Mouse (Mus musculus) fat pad, adult 2 months (tissue): ENCODE measurements around the gene Ell.

ENCODE experiments used
- DNase-seq: peaks from one replicate; pipeline ENCODE4 v3.0.0-alpha.2; 2011; ENCODE audit warnings: low read depth, low spot score; ENCODE audit errors: extremely low read depth

Gene Ell

GRCm38 (mm10) chr8:70539077-70539813, at the start of gene Ell:
TSS of gene Ell (plus strand) at chr8:70539457.
- DNase-seq: peak; percentile 93

- no peak for DNase-seq
Observed at GRCm38 (mm10) chr8:70489576-70489975, 49.7 kb upstream of the Ell start.

- DNase-seq: no peak
Observed at GRCm38 (mm10) chr8:70490061-70490879, 49.0 kb upstream of the Ell start.

- no peak for DNase-seq
Observed at GRCm38 (mm10) chr8:70490880-70491495, 48.3 kb upstream of the Ell start.

GRCm38 (mm10) chr8:70492664-70493640, 46.3 kb upstream of the Ell start, which contains the start of gene Crlf1:
TSS of gene Crlf1 (plus strand) at chr8:70493158.
- DNase-seq: no peak

GRCm38 (mm10) chr8:70493692-70494415, 45.4 kb upstream of the Ell start:
- no peak for DNase-seq

- no peak for DNase-seq
Observed at GRCm38 (mm10) chr8:70494416-70494945, 44.8 kb upstream of the Ell start.

- no peak for DNase-seq
Observed at GRCm38 (mm10) chr8:70495001-70495770, 44.1 kb upstream of the Ell start.

- DNase-seq: no peak
Observed at GRCm38 (mm10) chr8:70495771-70496062, 43.5 kb upstream of the Ell start.

- no peak for DNase-seq
Observed at GRCm38 (mm10) chr8:70500386-70501301, 38.6 kb upstream of the Ell start.

- no peak for DNase-seq
Observed at GRCm38 (mm10) chr8:70501820-70502529, 37.3 kb upstream of the Ell start.

- DNase-seq: no peak
Observed at GRCm38 (mm10) chr8:70502540-70502939, 36.7 kb upstream of the Ell start.

GRCm38 (mm10) chr8:70503062-70503750, 36.1 kb upstream of the Ell start:
- no peak for DNase-seq

- no peak for DNase-seq
Observed at GRCm38 (mm10) chr8:70504291-70504716, 35.0 kb upstream of the Ell start.

- no peak for DNase-seq
Observed at GRCm38 (mm10) chr8:70504851-70505250, 34.4 kb upstream of the Ell start.

- no peak for DNase-seq
Observed at GRCm38 (mm10) chr8:70505698-70506327, 33.4 kb upstream of the Ell start.
